8 mouse cellular contexts compared by ENCODE assay signal in genomic region chr5:143817931-143818311, GRCm38 (mm10). TPM values are rescaled to one million over a fixed set of nuclear protein-coding genes. Genes with fewer than 3 reads are reported as not detected.
DNase-seq lines count a peak whose midpoint lies in the region; ATAC-seq and TF ChIP-seq lines count a peak whose summit lies in the region.

No protein-coding gene starts in this region.

- peaks cover 9% of the 10 kb centered on the region for H3K4me1 ChIP-seq in testis, adult 2 months (ENCODE audit: control insufficient read depth, insufficient read depth, low read length)
- peaks cover 2% of the 10 kb centered on the region; the same call in 1 of the 2 replicates for H3K4me1 ChIP-seq in forebrain, embryonic 11.5 days (replicated peaks; ENCODE audit: control insufficient read depth, insufficient read depth, low read length)
- H3K4me1 ChIP-seq in midbrain, embryonic 14.5 days (ENCODE audit: control insufficient read depth, insufficient read depth, low read length), result peaks cover 11% of the 10 kb centered on the region

- peak overlapping the region; percentile 57 for H3K4me2 ChIP-seq in forebrain, embryonic 11.5 days (ENCODE audit: low read depth, low read length, severe bottlenecking)
- peak overlapping the region; percentile 80 for H3K4me2 ChIP-seq in midbrain, embryonic 14.5 days (ENCODE audit: low read length)

- no peaks in the 10 kb centered on the region for H3K27me3 ChIP-seq in testis, adult 2 months (ENCODE audit: control insufficient read depth, insufficient read depth, low read length)
- H3K27me3 ChIP-seq in forebrain, embryonic 11.5 days (ENCODE audit: control insufficient read depth, insufficient read depth, low read length), result no peaks in the 10 kb centered on the region
- H3K27me3 ChIP-seq in midbrain, embryonic 14.5 days (ENCODE audit: control insufficient read depth, insufficient read depth, low read length), result no peaks in the 10 kb centered on the region

- under 1% methylated on average over 32 of the region's 32 CpGs for WGBS in forebrain, embryonic 11.5 days
- under 1% methylated on average over 32 of the region's 32 CpGs for WGBS in midbrain, embryonic 14.5 days

- no peak for TF ChIP-seq POLR2A in testis, adult 2 months (IDR thresholded peaks at IDR 0.05; ENCODE audit: control insufficient read depth, low read depth, low read length)

- peak; percentile 83 for ATAC-seq in forebrain, embryonic 11.5 days (replicated peaks; ENCODE audit: low FRiP score)
- peak; percentile 71 for ATAC-seq in midbrain, embryonic 14.5 days (ENCODE audit: low FRiP score, low TSS enrichment)

- no peaks in the 10 kb centered on the region for H3K36me3 ChIP-seq in testis, adult 2 months (ENCODE audit: control insufficient read depth, insufficient read depth, low read length)
- H3K36me3 ChIP-seq in forebrain, embryonic 11.5 days (ENCODE audit: control insufficient read depth, insufficient read depth, low read length), result no peaks in the 10 kb centered on the region
- no peaks in the 10 kb centered on the region for H3K36me3 ChIP-seq in midbrain, embryonic 14.5 days (ENCODE audit: control insufficient read depth, insufficient read depth, low read length)

- intact Hi-C loops in left cerebral cortex, postnatal 4 days (cut with DNase I), result no loop called here

- H3K9ac ChIP-seq in forebrain, embryonic 11.5 days (ENCODE audit: low read length), result peak overlapping the region; percentile 80
- H3K9ac ChIP-seq in midbrain, embryonic 14.5 days (replicated peaks; ENCODE audit: low read length), result peak overlapping the region; percentile 73

- TF ChIP-seq CTCF in testis, adult 2 months (IDR thresholded peaks at IDR 0.05; ENCODE audit: control insufficient read depth, insufficient read depth, insufficient replicate concordance, low read depth, low read length), result no peak

- peak overlapping the region; percentile 93 for H3K4me3 ChIP-seq in testis, adult 2 months (ENCODE audit: control insufficient read depth, low read depth, low read length)
- H3K4me3 ChIP-seq in forebrain, embryonic 11.5 days (ENCODE audit: low read depth, low read length), result peak overlapping the region; percentile 82
- H3K4me3 ChIP-seq in midbrain, embryonic 14.5 days (replicated peaks; ENCODE audit: low read depth, low read length), result peak overlapping the region; percentile 79

- DNase-seq in testis, postnatal 14 days (ENCODE audit: low spot score), result no peak
- DNase-seq in forebrain, embryonic 11.5 days (ENCODE audit: low spot score), result no peak
- peak; percentile 40 to 68 for DNase-seq in kidney, postnatal 36 days
- DNase-seq in midbrain, embryonic 14.5 days, result no peak
- no peak for DNase-seq in spleen, postnatal 10 days (ENCODE audit: low spot score in 2 of 2)
- DNase-seq in left cerebral cortex, adult 18-20 months (ENCODE audit: low spot score in 2 of 2), result no peak
- DNase-seq in left cerebral cortex, postnatal 4 days, result no peak

- H3K9me3 ChIP-seq in forebrain, embryonic 11.5 days (ENCODE audit: control insufficient read depth, low read length), result no peaks in the 10 kb centered on the region
- no peaks in the 10 kb centered on the region for H3K9me3 ChIP-seq in midbrain, embryonic 14.5 days (ENCODE audit: control insufficient read depth, low read length)

- peak overlapping the region; percentile 55 for H3K27ac ChIP-seq in testis, adult 2 months (ENCODE audit: control insufficient read depth, insufficient read depth, low read depth, low read length)
- H3K27ac ChIP-seq in forebrain, embryonic 11.5 days (ENCODE audit: low read depth, low read length), result no peak overlapping the region; the same call in 1 of the 2 replicates
- H3K27ac ChIP-seq in midbrain, embryonic 14.5 days (replicated peaks; ENCODE audit: low read depth, low read length), result 0 out of 2 replicates have a peak overlapping the region, but pooled peaks have one; percentile 45

RNA-seq across cellular contexts. Expression of gene Eif2ak1, which starts 0.3 kb away (rescaled TPM):
- polyA plus RNA-seq in testis, adult 2 months (2012; rRNA removed), result 14.3 and 15.7 TPM in 2 replicates
- 48.4 and 49.8 TPM in 2 replicates for polyA plus RNA-seq in forebrain, embryonic 11.5 days (2014; fragmentation: Nextera tagmentation; extraction: Ambion mirVana)
- 37.0 and 48.9 TPM in 2 replicates for polyA plus RNA-seq in midbrain, embryonic 14.5 days (2014; fragmentation: Nextera tagmentation; extraction: Ambion mirVana)
- total RNA-seq in left cerebral cortex, adult 18-20 months (2021), result 10 to 100 TPM; 43.8 to 45.4 TPM
- 10 to 100 TPM; 41.1 to 42.9 TPM for total RNA-seq in left cerebral cortex, postnatal 4 days (2021)

Comparison
In these comparisons a context has a peak if more than half of its experiments do, and no peak if none do; other contexts are left out.
1. DNase-seq: peak in kidney, postnatal 36 days (2 of 2); none in testis, postnatal 14 days (single experiment), forebrain, embryonic 11.5 days (single experiment), midbrain, embryonic 14.5 days (single experiment), spleen, postnatal 10 days (0 of 2), left cerebral cortex, adult 18-20 months (0 of 2) and left cerebral cortex, postnatal 4 days (single experiment).
2. Peak in every context shown above with its lines, with median percentiles within 50 percentile points of each other: H3K4me3 ChIP-seq.